Mouse (Mus musculus): ENCODE measurements around the gene Ccdc97. TPM values are rescaled to one million over a fixed set of nuclear protein-coding genes. Genes with fewer than 3 reads are reported as not detected.

Gene Ccdc97
- total and polyA plus RNA-seq, 2 experiments = 6.8 to 38.4 TPM

DNA sequence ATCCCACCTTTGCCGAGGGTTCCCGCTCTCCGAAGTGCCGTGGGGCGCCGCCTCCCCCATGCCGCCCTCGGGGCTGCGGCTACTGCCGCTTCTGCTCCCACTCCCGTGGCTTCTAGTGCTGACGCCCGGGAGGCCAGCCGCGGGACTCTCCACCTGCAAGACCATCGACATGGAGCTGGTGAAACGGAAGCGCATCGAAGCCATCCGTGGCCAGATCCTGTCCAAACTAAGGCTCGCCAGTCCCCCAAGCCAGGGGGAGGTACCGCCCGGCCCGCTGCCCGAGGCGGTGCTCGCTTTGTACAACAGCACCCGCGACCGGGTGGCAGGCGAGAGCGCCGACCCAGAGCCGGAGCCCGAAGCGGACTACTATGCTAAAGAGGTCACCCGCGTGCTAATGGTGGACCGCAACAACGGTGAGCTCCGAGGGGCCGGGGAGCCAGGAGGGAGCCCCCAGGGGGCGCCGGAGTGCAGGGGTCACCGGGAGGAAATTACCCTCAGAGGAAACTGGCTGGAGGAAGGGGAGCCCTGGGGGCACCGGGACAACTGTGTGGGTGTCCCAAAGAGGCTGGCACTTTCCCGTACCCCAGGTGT lies 31.0 kb downstream of the Ccdc97 start:
- Histone ChIP-seq H3K27me3 (ENCODE audit: control insufficient read depth, insufficient read depth, low read length) (peaks cover 6% of the 10 kb centered on the region; the same call in 1 of the 2 replicates), H3K79me2 (ENCODE audit: control insufficient read depth, insufficient read depth, low read length) (no peaks in the 10 kb centered on the region), H3K27ac (replicated peaks; ENCODE audit: insufficient read depth, low read depth, low read length) (peak overlapping the region; percentile 39), H3K4me3 (ENCODE audit: insufficient read depth, low read depth, low read length) (peak overlapping the region; percentile 61), H3K4me1 (ENCODE audit: control insufficient read depth, insufficient read depth, low read length) (0 out of 2 replicates have a peak, but pooled peaks cover 3% of the 10 kb centered on the region), H3K9ac (ENCODE audit: low read depth, low read length) (peak overlapping the region; percentile 23), H3K36me3 (ENCODE audit: control insufficient read depth, insufficient read depth, low read length) (no peaks in the 10 kb centered on the region)
- TF ChIP-seq POLR2A (IDR thresholded peaks at IDR 0.05; ENCODE audit: extremely low read depth, insufficient read depth, low read length) (no peak), CTCF (IDR thresholded peaks at IDR 0.05; ENCODE audit: low read depth, low read length) (peak; percentile 11; the same call in 1 of the 2 replicates)
- DNase-seq (ENCODE audit: extremely low read depth, low read depth, low spot score) = no peak
- 1% methylated on average over 47 of the region's 47 CpGs for WGBS

DNA sequence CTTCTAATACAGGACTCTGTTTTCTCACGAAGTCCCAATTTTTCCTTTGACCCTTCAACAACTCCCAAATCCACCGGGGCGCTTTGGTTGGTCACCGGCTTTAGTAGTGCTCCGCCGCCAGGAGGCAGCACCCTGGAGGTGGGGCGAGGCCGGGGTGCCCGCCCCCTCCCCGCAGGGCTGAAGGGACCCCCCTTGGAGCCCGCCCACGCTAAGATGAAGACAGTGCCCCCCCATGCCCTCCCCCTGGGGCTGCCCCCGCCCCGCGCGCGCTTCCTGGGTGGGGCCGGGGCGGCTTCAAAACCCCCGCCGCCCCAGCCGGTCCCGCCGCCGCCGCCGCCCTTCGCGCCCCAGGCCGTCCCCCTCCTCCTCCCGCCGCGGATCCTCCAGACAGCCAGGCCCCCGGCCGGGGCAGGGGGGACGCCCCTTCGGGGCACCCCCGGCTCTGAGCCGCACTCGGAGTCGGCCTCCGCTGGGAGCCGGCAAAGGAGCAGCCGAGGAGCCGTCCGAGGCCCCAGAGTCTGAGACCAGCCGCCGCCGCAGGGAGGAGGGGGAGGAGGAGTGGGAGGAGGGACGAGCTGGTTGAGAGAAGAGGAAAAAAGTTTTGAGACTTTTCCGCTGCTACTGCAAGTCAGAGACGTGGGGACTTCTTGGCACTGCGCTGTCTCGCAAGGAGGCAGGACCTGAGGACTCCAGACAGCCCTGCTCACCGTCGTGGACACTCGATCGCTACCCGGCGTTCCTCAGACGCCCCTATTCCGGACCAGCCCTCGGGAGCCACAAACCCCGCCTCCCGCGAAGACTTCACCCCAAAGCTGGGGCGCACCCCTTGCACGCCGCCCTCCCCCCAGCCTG lies 32.0 kb downstream of the Ccdc97 start, which contains the start of gene Tgfb1:
Gene Tgfb1 (plus strand): TSS at position 323 of the 852 bp plus-strand sequence.
- TF ChIP-seq POLR2A (IDR thresholded peaks at IDR 0.05; ENCODE audit: extremely low read depth, insufficient read depth, low read length) (no peak), CTCF (IDR thresholded peaks at IDR 0.05; ENCODE audit: low read depth, low read length) (peak; percentile 71)
- peak within 1 kb of the TSS; percentile 61 for H3K4me3 ChIP-seq (ENCODE audit: insufficient read depth, low read depth, low read length)
- no peaks in the 10 kb centered on the region for H3K36me3 ChIP-seq (ENCODE audit: control insufficient read depth, insufficient read depth, low read length)
- peaks cover 6% of the 10 kb centered on the region; the same call in 1 of the 2 replicates for H3K27me3 ChIP-seq (ENCODE audit: control insufficient read depth, insufficient read depth, low read length)
- peak within 1 kb of the TSS; percentile 23 for H3K9ac ChIP-seq (ENCODE audit: low read depth, low read length)
- DNase-seq (ENCODE audit: extremely low read depth, low read depth, low spot score) = no peak
- no peaks in the 10 kb centered on the region for H3K79me2 ChIP-seq (ENCODE audit: control insufficient read depth, insufficient read depth, low read length)
- peak within 1 kb of the TSS; percentile 3 for H3K27ac ChIP-seq (replicated peaks; ENCODE audit: insufficient read depth, low read depth, low read length)
- 1% methylated on average over 59 of the region's 69 CpGs for WGBS
- H3K4me1 ChIP-seq (ENCODE audit: control insufficient read depth, insufficient read depth, low read length) = 0 out of 2 replicates have a peak, but pooled peaks cover 3% of the 10 kb centered on the region

DNA sequence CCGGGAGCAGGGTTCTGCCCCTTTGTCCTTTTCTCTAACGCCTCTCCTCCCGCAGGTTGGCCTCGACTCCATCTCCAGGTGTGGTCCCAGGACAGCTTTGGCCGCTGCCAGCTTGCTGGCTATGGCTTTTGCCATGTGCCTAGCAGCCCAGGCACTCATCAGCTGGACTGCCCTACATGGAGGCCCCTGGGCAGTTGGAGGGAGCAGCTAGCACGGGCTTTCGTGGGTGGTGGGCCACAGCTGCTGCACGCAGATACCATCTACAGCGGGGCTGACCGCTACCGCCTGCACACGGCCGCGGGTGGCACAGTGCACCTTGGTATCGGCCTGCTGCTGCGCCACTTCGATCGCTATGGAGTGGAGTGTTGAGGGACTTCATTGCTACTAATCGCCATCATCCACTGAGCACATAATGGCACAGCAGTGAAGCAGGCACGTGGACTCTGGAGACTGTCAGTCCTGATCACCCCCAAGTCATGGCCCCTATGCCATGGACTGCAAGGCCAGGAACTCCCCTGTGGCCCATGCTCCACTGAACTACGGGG lies 32.9 kb downstream of the Ccdc97 start:
- no peak overlapping the region for H3K9ac ChIP-seq (ENCODE audit: low read depth, low read length)
- 85% methylated on average over 21 of the region's 21 CpGs for WGBS
- no peak overlapping the region for H3K4me3 ChIP-seq (ENCODE audit: insufficient read depth, low read depth, low read length)
- H3K4me1 ChIP-seq (ENCODE audit: control insufficient read depth, insufficient read depth, low read length) = 0 out of 2 replicates have a peak, but pooled peaks cover 3% of the 10 kb centered on the region
- H3K27ac ChIP-seq (replicated peaks; ENCODE audit: insufficient read depth, low read depth, low read length) = no peak overlapping the region
- H3K79me2 ChIP-seq (ENCODE audit: control insufficient read depth, insufficient read depth, low read length) = no peaks in the 10 kb centered on the region
- H3K27me3 ChIP-seq (ENCODE audit: control insufficient read depth, insufficient read depth, low read length) = peaks cover 6% of the 10 kb centered on the region; the same call in 1 of the 2 replicates
- no peaks in the 10 kb centered on the region for H3K36me3 ChIP-seq (ENCODE audit: control insufficient read depth, insufficient read depth, low read length)
- TF ChIP-seq POLR2A (IDR thresholded peaks at IDR 0.05; ENCODE audit: extremely low read depth, insufficient read depth, low read length) (no peak), CTCF (IDR thresholded peaks at IDR 0.05; ENCODE audit: low read depth, low read length) (no peak)
- no peak for DNase-seq (ENCODE audit: extremely low read depth, low read depth, low spot score)

DNA sequence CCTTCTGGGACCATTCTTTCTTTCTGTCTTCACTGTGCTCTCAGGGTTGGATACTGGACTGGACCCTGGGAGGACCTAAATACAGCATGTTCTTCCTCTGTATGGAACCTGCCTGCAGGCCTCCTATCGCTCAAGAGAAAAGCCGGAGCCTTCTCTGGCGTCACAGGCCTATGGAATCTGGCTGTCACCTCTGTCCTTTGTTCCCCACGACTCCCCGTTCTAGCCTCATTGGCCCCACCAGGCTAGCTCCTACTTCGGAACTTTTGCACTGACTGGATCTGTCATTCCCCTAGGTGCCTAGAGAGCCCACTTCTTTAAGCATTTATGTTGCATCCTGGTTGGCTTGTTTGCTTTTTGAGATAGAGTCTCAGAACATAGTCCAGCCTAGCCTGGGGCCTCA lies 34.2 kb downstream of the Ccdc97 start:
- 93% methylated on average over 6 of the region's 6 CpGs for WGBS
- no peak for DNase-seq (ENCODE audit: extremely low read depth, low read depth, low spot score)
- Histone ChIP-seq H3K79me2 (ENCODE audit: control insufficient read depth, insufficient read depth, low read length) (no peaks in the 10 kb centered on the region), H3K27me3 (ENCODE audit: control insufficient read depth, insufficient read depth, low read length) (peaks cover 6% of the 10 kb centered on the region; the same call in 1 of the 2 replicates), H3K4me1 (ENCODE audit: control insufficient read depth, insufficient read depth, low read length) (peaks cover 5% of the 10 kb centered on the region; the same call in 1 of the 2 replicates), H3K4me3 (ENCODE audit: insufficient read depth, low read depth, low read length) (no peak overlapping the region), H3K27ac (replicated peaks; ENCODE audit: insufficient read depth, low read depth, low read length) (no peak overlapping the region), H3K36me3 (ENCODE audit: control insufficient read depth, insufficient read depth, low read length) (no peaks in the 10 kb centered on the region), H3K9ac (ENCODE audit: low read depth, low read length) (no peak overlapping the region)
- no peak for TF ChIP-seq CTCF (IDR thresholded peaks at IDR 0.05; ENCODE audit: low read depth, low read length)
- TF ChIP-seq POLR2A (IDR thresholded peaks at IDR 0.05; ENCODE audit: extremely low read depth, insufficient read depth, low read length) = no peak

DNA sequence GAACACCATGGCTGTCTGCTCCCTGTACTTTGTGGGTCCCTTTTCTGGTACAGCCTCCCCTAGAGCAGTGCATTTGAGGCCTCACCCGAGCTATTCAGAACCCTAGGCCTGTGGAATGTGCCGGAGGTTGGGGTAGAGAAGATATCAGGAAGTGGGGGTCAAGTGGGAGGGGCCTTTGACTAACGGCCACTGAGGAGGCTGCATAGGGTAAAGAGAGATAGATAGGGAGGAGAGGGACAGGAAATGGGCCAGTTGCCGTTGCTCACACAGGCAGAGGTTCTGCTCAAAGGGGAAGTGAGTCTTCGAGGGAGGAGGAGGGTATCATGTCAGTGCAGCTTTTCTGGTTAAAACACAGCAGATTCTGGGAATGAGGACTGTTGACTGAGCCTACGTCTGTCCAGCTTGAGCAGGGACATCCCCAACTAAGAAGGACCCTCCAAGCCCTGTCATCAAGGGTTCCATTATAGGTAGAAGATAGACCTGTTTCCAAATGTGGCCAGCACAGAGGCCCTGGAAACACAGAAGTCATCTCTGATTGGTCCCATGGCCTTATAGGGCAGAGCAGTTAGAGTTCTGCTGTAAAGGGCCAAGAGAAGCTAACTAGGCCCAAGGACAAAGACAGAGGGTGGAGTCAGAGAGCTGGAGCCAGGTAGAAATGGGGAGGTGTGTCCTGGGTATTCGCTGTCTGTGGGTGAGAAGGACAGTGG lies 35.3 kb downstream of the Ccdc97 start:
- Histone ChIP-seq H3K4me1 (ENCODE audit: control insufficient read depth, insufficient read depth, low read length) (peaks cover 5% of the 10 kb centered on the region; the same call in 1 of the 2 replicates), H3K27ac (replicated peaks; ENCODE audit: insufficient read depth, low read depth, low read length) (peak overlapping the region; percentile 47; the same call in 1 of the 2 replicates), H3K9ac (ENCODE audit: low read depth, low read length) (peak overlapping the region; percentile 1; the same call in 1 of the 2 replicates), H3K4me3 (ENCODE audit: insufficient read depth, low read depth, low read length) (no peak overlapping the region), H3K36me3 (ENCODE audit: control insufficient read depth, insufficient read depth, low read length) (no peaks in the 10 kb centered on the region), H3K79me2 (ENCODE audit: control insufficient read depth, insufficient read depth, low read length) (no peaks in the 10 kb centered on the region), H3K27me3 (ENCODE audit: control insufficient read depth, insufficient read depth, low read length) (peaks cover 6% of the 10 kb centered on the region; the same call in 1 of the 2 replicates)
- 78% methylated on average over 7 of the region's 7 CpGs for WGBS
- DNase-seq (ENCODE audit: extremely low read depth, low read depth, low spot score) = peak; percentile 35
- TF ChIP-seq POLR2A (IDR thresholded peaks at IDR 0.05; ENCODE audit: extremely low read depth, insufficient read depth, low read length) = no peak
- no peak for TF ChIP-seq CTCF (IDR thresholded peaks at IDR 0.05; ENCODE audit: low read depth, low read length)

Data from liver, adult 2 months (tissue).